Mouse (Mus musculus) testis, adult 2 months (tissue): ENCODE data around the gene Tmem178b.

Source experiments
- CTCF ChIP-seq: fragments of 200-500 bp; IDR thresholded peaks from 2 replicates; pipeline ENCODE4 v1.5.1; 2012; ENCODE audit warnings: low read depth, mild to moderate bottlenecking, inconsistent platforms, low read length, moderate library complexity; ENCODE audit not compliant: control insufficient read depth, insufficient read depth, insufficient replicate concordance
- POLR2A ChIP-seq: fragments of 200-500 bp; IDR thresholded peaks from 2 replicates; pipeline ENCODE4 v1.6.1; 2012; ENCODE audit warnings: low read depth, mild to moderate bottlenecking, inconsistent platforms, low read length, moderate library complexity; ENCODE audit not compliant: control insufficient read depth

GRCm38 (mm10) chr6:40217154-40217553, 344.1 kb downstream of the Tmem178b start:
- TF ChIP-seq CTCF (no peak), POLR2A (no peak)
